Mouse (Mus musculus) frontal cortex, postnatal 36 days (tissue): ENCODE data around the gene Fbxl20.

Experiments used
- DNase-seq, 2 experiments: peaks; one replicate each; pipeline ENCODE4 v3.0.0; 2022; ENCODE audit warnings: low spot score in 2 of 2

Gene Fbxl20

DNA sequence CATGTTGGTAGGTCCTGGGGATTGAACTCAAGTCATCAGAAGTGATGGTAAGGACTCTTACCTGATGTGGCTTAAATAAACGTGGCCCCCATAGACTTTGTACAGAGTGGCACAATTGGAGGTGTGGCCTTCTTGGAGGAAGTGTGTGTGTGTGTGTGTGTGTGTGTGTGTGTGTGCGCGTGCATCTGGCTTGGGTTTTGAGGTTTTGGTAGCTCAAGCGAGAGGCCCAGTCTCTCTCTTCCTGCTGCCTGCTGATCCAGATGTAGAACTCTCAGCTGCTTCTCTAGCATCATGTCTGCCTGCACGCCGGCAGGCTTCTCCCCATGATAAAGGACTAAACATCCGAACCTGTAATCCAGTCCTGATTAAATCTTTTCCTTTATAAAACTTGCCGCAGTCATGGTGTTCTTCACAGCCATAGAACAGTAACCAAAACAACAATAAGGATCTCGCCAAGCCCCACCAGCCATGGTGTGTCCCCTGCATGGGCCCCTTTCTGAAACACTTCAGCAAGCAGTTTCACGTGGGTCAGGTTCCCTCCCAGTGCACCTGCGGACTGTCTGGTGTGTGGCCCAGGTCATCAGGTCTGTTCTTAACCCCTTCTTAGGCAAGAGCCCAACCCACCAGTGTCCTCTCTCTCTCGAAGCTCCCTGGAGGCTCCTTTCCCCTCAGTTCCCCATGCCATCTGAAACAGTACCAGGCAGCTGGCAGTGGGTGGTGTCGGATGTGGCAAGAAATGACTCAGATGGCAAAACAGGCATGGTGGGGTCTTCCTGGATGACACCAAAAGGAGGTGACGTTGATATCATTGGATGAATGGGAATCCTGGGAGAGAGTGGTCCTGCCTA, 100.3 kb downstream of the Fbxl20 start:
- peak in 1 of 2 experiments; percentile 47 for DNase-seq

DNA sequence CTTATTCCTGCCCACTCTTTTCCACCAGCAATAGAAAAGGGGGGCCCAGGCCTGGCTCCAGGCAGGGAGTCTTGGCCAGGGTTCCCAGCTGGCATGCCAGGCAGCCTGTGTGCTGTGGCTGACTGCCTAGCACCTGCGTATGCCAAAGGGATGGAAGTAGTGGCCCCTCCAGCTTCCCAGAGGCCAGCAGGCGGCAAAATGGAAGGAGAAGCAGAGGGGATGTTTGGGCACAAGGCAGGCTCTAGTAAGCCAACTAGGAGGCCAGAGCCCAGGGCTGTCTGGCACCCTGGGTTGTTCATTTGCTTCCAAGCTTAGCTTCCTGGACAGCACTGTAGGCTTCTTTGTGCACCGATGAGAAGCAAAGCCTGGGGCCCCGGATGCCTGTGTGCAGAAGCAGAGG, 102.5 kb downstream of the Fbxl20 start:
- DNase-seq, result peak in 1 of 2 experiments; percentile 57

DNA sequence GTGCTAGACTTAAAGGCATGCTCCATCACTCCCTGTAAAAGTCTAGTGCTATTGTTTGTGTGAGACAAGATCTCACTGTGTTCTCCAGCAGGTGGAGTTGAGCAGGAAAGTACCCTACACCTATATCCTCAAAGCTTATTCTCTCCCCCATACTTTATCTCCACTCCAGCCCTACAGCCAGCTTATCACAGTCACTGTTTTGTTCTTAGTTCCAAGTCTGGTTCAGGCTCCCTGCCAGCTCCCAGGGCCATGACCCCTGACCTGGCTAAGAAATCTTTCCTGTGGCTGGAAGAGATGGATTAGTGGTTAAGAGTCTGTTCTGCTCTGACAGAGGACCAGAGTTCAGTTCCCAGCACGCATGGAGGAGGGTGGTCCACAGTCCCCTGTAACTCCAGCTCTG, 103.7 kb downstream of the Fbxl20 start:
- no peak for DNase-seq

DNA sequence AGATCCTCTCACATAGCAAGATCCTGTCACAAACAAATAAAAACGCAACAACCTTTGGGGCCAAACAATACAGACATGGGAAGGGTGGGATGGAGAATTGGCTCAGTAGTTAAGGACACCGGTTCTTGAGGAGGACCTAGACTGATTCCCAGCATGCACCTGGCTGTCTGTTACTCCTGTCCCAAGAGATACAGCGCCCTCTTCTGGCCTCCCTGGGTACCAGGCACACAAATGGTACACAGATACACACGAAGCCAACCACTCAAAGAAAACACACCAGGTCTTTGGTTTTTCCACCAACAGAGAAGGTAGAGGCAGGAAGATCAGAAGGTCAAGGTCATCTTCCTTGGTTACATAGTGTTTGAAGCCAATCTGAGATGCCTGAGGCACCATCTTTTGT, 104.6 kb downstream of the Fbxl20 start:
- no peak for DNase-seq

DNA sequence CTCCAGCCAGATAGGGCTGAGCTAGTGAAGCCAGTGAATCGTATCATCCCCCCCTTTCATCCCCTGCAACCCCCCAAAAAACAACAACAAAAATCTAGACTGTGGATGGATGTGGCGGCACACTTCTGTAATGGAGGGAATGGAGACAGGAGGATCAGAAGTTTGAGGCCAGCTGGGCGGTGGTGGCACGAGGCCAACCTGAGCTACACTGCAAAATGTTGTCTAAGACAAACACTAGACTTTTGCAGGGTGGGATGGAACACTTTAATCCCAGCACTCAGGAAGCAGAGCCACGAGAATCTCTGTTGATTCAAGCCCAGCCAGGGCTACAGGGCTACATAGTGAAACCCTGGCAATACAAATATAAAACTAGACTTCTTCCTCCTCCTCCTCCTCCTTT, 106.1 kb downstream of the Fbxl20 start:
- no peak for DNase-seq

DNA sequence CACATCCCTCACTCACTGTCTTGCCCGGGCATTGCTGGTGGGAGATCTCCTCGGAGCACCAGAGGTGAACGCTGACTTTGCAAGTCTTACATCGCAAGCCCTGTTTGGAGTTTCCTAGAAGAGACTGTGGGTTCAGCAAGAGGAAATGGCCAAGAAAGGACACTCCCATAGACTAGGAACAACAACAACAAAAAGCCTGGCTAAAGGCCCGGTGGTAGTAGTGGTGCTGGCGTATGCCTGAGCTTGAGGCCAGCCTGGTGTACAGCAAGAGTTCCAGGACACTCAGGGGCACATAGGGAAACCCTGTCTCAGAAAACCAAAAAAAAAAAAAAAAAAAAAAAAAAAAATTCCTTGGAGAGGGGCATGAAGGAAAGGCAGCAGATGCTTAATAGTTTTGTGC, 107.5 kb downstream of the Fbxl20 start:
- DNase-seq, result no peak

DNA sequence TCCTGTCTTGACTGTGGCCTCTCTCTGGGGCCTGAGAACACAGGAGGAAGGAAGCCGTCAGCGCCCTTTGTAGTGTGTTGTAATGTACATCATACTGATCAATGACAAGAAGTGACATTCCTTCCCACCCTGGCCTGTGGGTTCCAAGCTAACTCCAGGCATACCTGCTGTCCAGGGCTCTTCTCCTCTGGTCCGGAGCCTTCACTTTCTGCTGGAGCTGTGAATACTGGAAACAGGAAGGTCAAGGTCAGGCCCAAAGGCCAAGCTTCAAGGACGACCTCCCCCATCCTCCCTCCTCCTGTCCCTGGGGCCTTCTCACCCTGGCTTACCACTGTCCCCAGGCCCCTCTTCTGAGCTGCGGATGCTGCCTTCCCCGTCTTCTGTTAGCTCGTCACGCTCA, 109.2 kb downstream of the Fbxl20 start:
- no peak for DNase-seq

DNA sequence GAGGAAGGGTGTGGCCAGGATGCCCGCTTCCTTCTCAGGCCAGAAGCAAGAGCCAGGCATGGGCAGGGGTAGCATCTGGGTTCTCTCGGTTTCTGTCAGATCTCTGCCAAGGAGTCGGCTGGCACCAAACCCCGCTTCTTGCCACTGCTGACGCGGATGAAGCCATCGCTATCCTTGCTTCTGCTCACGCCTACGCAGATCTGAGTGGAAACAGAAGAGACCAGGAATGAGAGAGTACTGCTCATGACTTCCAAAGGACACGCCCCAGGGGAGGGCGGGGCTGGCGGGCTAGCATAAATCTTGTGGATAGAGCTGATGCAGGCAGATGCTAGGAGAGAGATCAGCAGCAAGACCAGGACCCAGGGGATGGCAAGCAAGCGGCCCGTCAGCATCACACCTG, 112.3 kb downstream of the Fbxl20 start:
- DNase-seq, result peak; percentile 68 to 85

DNA sequence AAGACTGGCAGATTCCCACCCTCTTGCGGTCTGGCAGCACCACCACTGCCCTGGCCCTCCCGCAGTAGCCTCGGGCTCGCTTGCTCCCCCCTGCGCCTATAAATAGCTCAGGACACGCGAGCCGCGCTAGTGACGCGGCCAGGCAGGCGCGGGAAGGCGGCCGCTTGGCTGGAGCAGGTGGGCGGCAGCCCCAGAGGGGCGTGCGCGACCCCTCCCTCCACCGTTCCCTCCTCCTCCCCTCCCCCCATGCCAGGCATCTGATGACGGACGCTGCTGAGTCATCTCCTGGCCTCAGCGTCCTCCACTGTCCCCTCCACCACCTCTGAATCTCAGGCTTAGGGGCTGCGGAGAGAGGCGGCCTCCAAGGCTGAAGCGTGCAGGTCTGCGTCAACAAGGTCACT, 114.2 kb downstream of the Fbxl20 start:
- peak in 1 of 2 experiments; percentile 64 for DNase-seq

DNA sequence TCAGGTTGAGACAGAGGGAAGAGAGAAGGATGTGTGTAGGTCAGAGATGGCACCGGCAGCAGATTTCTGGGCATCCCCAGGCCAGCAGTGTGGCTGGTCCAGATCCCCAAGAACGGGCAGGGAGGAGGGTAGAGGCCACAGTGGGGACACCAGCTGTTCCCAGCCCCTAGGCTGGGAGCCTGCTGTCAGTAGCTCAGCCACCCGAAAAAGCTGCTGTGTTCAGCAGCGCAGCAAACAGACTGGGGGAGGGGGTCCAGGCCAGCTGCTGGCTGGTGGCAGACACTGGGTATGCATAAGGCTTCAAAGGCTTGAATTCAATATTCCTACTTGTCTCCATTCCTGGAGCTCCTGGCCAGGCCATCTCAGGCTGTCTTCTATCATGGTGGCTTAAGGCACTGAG, 115.4 kb downstream of the Fbxl20 start:
- no peak for DNase-seq

DNA sequence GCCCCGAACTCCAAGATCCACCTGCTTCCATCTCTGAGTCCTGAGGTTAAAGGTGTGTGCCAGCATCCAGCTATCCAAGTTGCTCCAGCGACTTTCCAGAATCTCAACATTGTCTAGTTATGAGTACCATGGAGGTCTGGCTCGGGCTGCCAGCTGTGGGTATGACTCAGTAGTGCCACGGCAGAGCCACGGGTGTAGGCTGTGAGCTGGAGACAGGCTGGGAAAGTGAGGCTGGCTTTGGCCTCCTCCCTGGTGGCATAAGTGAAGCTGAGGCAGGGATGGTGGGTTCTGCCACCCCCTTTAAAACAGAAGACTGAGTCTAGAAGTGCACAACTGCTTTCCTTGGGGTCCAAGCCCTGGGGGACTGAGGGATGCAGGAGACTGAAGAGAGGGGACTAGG, 116.1 kb downstream of the Fbxl20 start:
- no peak for DNase-seq
